Mouse (Mus musculus) hindbrain, embryonic 16.5 days (tissue): Measurements from ENCODE around the gene Eya2. TPM values are rescaled to one million over a fixed set of nuclear protein-coding genes. Genes with fewer than 3 reads are reported as not detected.

ENCODE experiments used
- ATAC-seq: fragments of 200-750 bp; cut with Nextera tagmentation; 2 replicates; pipeline ENCODE4 v1.8.0; 2017; ENCODE audit warnings: moderate TSS enrichment, moderate library complexity
- H3K27ac ChIP-seq: fragments of 300-500 bp; sonication (generic); 2 replicates; pipeline ENCODE4 v1.5.1; 2014; ENCODE audit warnings: low read depth, mild to moderate bottlenecking, control low read depth, low read length, moderate library complexity
- H3K27me3 ChIP-seq: fragments of 300-500 bp; sonication (generic); replicated peaks from 2 replicates; pipeline ENCODE4 v1.6.1; 2014; ENCODE audit warnings: low read length; ENCODE audit not compliant: control insufficient read depth, insufficient read depth
- H3K36me3 ChIP-seq: fragments of 300-500 bp; sonication (generic); 2 replicates; pipeline ENCODE4 v1.6.1; 2014; ENCODE audit warnings: mild to moderate bottlenecking, low read length, moderate library complexity, mixed read lengths; ENCODE audit not compliant: control insufficient read depth, insufficient read depth
- H3K4me1 ChIP-seq: fragments of 300-500 bp; sonication (generic); 2 replicates; pipeline ENCODE4 v1.6.1; 2014; ENCODE audit warnings: low read depth, low read length; ENCODE audit not compliant: control insufficient read depth, insufficient read depth
- H3K4me2 ChIP-seq: fragments of 300-500 bp; sonication (generic); 2 replicates; pipeline ENCODE4 v1.6.1; 2014; ENCODE audit warnings: mild to moderate bottlenecking, low read length, control low read depth, moderate library complexity
- H3K4me3 ChIP-seq: fragments of 300-500 bp; sonication (generic); 2 replicates; pipeline ENCODE4 v1.5.1; 2014; ENCODE audit warnings: mild to moderate bottlenecking, low read length, control low read depth, moderate library complexity
- H3K9ac ChIP-seq: fragments of 300-500 bp; sonication (generic); 2 replicates; pipeline ENCODE4 v1.6.1; 2014; ENCODE audit warnings: low read depth, mild to moderate bottlenecking, control low read depth, low read length, moderate library complexity
- H3K9me3 ChIP-seq: fragments of 300-500 bp; sonication (generic); 2 replicates; pipeline ENCODE4 v1.6.1; 2014; ENCODE audit warnings: mild to moderate bottlenecking, low read length, moderate library complexity; ENCODE audit not compliant: control insufficient read depth
- WGBS: fragments of 180-500 bp; shearing (Covaris S2); extraction: QIAGEN DNeasy Blood & Tissue Kit; methylation state at CpG from one replicate; pipeline ENCODE4 v1.1.7; 2014; 5-methylcytosine and 5-hydroxymethylcytosine counted together
- polyA plus RNA-seq: library from polyadenylated mRNA; unstranded; fragments of >200 nt; fragmentation: Nextera tagmentation; extraction: Ambion mirVana; gene quantifications from 2 replicates; pipeline ENCODE4 v1.2.1, GENCODE M21; 2015

Gene Eya2
- polyA plus RNA-seq, 1 experiment from 2014 or later: 8.1 TPM

GRCm38 (mm10) chr2:165627974-165628373, 33.1 kb downstream of the Eya2 start:
- H3K36me3 ChIP-seq: no peaks in the 10 kb centered on the region
- WGBS: 69% methylated on average over 6 of the region's 6 CpGs

DNA sequence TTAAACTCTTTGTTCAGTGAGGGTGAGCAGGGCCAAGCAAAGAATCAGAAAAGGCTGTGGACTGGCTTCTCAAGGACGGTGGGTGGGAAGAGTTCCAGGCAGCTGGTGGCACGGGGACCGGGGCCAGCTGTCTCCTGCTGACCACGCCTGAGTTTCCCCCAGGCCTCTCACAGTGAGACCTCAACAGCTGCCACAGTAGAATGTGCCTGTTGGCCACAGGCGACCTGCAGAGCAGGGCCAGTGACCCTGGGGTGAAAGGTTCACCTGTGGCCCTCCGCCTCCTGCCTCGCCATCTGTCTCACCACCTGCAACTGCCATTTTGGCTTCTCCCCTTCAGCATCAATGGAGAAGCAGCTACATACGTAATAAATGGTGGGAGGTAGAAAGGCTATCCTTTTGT, 35.1 kb downstream of the Eya2 start:
- no peaks in the 10 kb centered on the region for H3K36me3 ChIP-seq
- H3K4me2 ChIP-seq: no peak overlapping the region
- 38% methylated on average over 8 of the region's 8 CpGs for WGBS
- ATAC-seq: no peak
- H3K4me1 ChIP-seq: no peaks in the 10 kb centered on the region; the same call in 1 of the 2 replicates
- H3K4me3 ChIP-seq: no peak overlapping the region
- no peak overlapping the region for H3K9ac ChIP-seq
- no peak overlapping the region for H3K27ac ChIP-seq
- no peaks in the 10 kb centered on the region for H3K27me3 ChIP-seq
- H3K9me3 ChIP-seq: no peaks in the 10 kb centered on the region

More at GRCm38 (mm10) chr2:165627974-165628373, 33.1 kb downstream of the Eya2 start:
- no peak overlapping the region for H3K9ac ChIP-seq
- no peak overlapping the region for H3K27ac ChIP-seq
- ATAC-seq: no peak
- no peak overlapping the region for H3K4me3 ChIP-seq
- no peaks in the 10 kb centered on the region; the same call in 1 of the 2 replicates for H3K4me1 ChIP-seq
- no peak overlapping the region for H3K4me2 ChIP-seq
- no peaks in the 10 kb centered on the region for H3K27me3 ChIP-seq
- H3K9me3 ChIP-seq: no peaks in the 10 kb centered on the region

GRCm38 (mm10) chr2:165633011-165633785, 38.4 kb downstream of the Eya2 start:
- no peaks in the 10 kb centered on the region for H3K36me3 ChIP-seq
- H3K27ac ChIP-seq: no peak overlapping the region
- no peak overlapping the region for H3K4me2 ChIP-seq
- WGBS: 78% methylated on average over 11 of the region's 11 CpGs
- no peak for ATAC-seq
- H3K9me3 ChIP-seq: no peaks in the 10 kb centered on the region
- no peak overlapping the region for H3K4me3 ChIP-seq
- H3K9ac ChIP-seq: no peak overlapping the region
- no peaks in the 10 kb centered on the region; the same call in 1 of the 2 replicates for H3K4me1 ChIP-seq
- no peaks in the 10 kb centered on the region for H3K27me3 ChIP-seq

DNA sequence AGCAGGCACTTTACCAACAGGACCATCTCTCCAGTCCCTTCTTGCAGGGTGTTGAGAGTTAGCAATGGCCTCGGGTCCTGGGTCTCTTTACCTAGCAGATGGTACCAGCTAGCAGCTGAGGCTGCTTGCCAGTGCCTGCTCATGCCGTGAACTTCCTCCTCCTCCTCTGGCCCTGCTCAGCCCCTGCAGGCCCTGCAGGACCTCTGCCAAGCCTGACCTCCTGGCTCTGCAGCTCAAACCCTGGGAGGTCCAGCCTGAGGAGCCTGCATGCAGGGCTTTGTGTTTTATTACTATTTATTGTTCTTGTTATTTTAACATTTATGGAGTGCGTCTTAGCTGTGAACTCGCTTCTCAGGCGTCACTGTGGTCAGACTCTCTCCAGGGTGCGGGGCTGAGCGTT, 39.6 kb downstream of the Eya2 start:
- no peak overlapping the region for H3K9ac ChIP-seq
- 49% methylated on average over 7 of the region's 7 CpGs for WGBS
- no peaks in the 10 kb centered on the region for H3K27me3 ChIP-seq
- no peaks in the 10 kb centered on the region; the same call in 1 of the 2 replicates for H3K4me1 ChIP-seq
- H3K27ac ChIP-seq: peak overlapping the region; percentile 24; the same call in 1 of the 2 replicates
- ATAC-seq: 0 out of 2 replicates have a peak, but pooled peaks have one; percentile 42
- no peak overlapping the region for H3K4me3 ChIP-seq
- no peaks in the 10 kb centered on the region for H3K9me3 ChIP-seq
- H3K36me3 ChIP-seq: no peaks in the 10 kb centered on the region
- H3K4me2 ChIP-seq: no peak overlapping the region

- 73% methylated on average over 11 of the region's 11 CpGs for WGBS
- no peaks in the 10 kb centered on the region for H3K27me3 ChIP-seq
- no peak overlapping the region for H3K9ac ChIP-seq
- no peak overlapping the region for H3K4me3 ChIP-seq
- H3K4me1 ChIP-seq: peaks cover 3% of the 10 kb centered on the region; the same call in 1 of the 2 replicates
- H3K36me3 ChIP-seq: no peaks in the 10 kb centered on the region
- no peak overlapping the region for H3K27ac ChIP-seq
- no peak for ATAC-seq
- H3K4me2 ChIP-seq: no peak overlapping the region
- no peaks in the 10 kb centered on the region for H3K9me3 ChIP-seq
These were observed 44.4 kb downstream of the Eya2 start for GRCm38 (mm10) chr2:165639075-165639755.

DNA sequence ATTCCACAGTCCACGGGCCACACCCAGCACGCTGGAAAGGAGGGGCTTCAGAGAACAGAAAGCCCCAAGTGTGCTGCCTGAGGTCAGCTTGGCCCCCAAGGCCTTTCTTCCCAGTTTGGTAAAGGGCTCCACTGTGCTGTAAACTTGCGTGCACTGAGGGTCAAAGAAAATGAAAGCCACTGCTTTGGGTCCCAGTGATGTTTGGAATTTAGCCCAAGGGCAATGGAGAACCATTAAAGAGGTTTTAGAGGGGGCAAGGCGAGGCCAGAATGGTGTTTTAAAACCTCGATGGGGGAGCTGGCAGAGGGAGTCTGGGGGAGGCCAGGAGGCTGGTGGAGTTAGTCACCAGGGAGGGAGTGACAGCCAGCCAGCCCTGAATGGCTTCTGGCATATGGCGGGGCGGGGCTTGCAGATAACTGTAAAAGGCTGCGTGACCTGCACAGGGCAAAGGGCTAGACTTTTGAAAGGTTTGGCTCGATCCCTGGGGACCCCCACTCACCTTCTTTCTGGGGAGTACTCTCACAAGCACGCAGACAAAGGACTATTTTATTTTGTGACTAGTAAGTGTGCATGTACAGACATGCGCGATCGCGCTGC, 47.2 kb downstream of the Eya2 start:
- peak overlapping the region; percentile 12 for H3K4me2 ChIP-seq
- no peaks in the 10 kb centered on the region for H3K27me3 ChIP-seq
- H3K9me3 ChIP-seq: no peaks in the 10 kb centered on the region
- H3K4me1 ChIP-seq: peaks cover 3% of the 10 kb centered on the region; the same call in 1 of the 2 replicates
- H3K36me3 ChIP-seq: no peaks in the 10 kb centered on the region
- no peak; the same call in 1 of the 2 replicates for ATAC-seq
- WGBS: 53% methylated on average over 14 of the region's 14 CpGs
- H3K9ac ChIP-seq: no peak overlapping the region; the same call in 1 of the 2 replicates
- H3K27ac ChIP-seq: no peak overlapping the region
- H3K4me3 ChIP-seq: no peak overlapping the region

DNA sequence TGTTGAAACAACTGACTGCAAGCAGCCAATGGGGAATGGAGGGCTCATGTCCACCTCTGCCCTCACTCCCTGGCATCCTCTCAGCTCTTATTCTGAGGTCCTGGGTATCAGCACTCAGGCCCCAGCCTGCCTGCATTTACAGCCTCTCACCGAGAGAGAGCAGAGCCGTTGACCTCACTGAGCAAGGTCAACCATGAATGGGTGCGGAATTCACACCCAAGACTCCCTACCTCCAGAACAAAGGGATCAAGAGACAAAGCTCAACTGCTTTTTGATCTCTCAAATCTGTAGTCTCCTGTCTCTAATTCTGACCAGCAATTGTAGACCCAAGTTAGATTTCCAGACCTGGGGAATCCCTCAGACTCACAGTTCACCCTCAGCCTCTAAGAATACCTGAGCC, 48.8 kb downstream of the Eya2 start:
- no peak overlapping the region for H3K27ac ChIP-seq
- WGBS: 69% methylated on average over 3 of the region's 3 CpGs
- ATAC-seq: no peak
- H3K4me3 ChIP-seq: no peak overlapping the region
- H3K27me3 ChIP-seq: no peaks in the 10 kb centered on the region
- no peaks in the 10 kb centered on the region for H3K36me3 ChIP-seq
- H3K9me3 ChIP-seq: no peaks in the 10 kb centered on the region
- H3K9ac ChIP-seq: no peak overlapping the region
- H3K4me2 ChIP-seq: no peak overlapping the region
- H3K4me1 ChIP-seq: peaks cover 3% of the 10 kb centered on the region; the same call in 1 of the 2 replicates

- 78% methylated on average over 9 of the region's 9 CpGs for WGBS
- H3K4me3 ChIP-seq: no peak overlapping the region
- no peak for ATAC-seq
These were observed 49.2 kb downstream of the Eya2 start for GRCm38 (mm10) chr2:165644057-165644456.

DNA sequence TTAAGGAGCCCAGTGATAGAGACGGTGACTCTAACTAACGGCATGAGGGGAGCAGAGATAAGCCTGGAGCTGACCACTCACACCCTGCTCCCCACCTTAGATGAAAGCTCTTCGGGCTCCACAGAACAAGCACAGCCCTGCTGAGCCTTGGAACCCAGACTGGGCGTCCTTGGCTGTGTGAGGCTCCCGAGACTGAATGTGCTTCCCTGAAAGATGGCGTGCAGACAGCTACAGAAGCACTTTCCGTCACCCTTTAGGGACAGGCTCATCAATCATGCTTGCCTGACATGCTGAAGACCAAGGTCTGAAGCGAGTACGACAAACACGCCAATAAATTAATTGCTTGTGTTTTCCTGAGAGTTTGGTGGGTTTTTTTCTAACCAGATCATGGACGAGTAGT, 56.2 kb downstream of the Eya2 start:
- no peaks in the 10 kb centered on the region for H3K36me3 ChIP-seq
- no peak overlapping the region for H3K4me3 ChIP-seq
- no peak overlapping the region for H3K4me2 ChIP-seq
- 0 out of 2 replicates have a peak overlapping the region, but pooled peaks have one; percentile 29 for H3K27ac ChIP-seq
- no peaks in the 10 kb centered on the region for H3K27me3 ChIP-seq
- H3K9me3 ChIP-seq: no peaks in the 10 kb centered on the region
- no peak for ATAC-seq
- WGBS: 49% methylated on average over 11 of the region's 11 CpGs
- H3K4me1 ChIP-seq: peaks cover 11% of the 10 kb centered on the region
- peak overlapping the region; percentile 13; the same call in 1 of the 2 replicates for H3K9ac ChIP-seq

More at GRCm38 (mm10) chr2:165644057-165644456, 49.2 kb downstream of the Eya2 start:
- no peak overlapping the region for H3K9ac ChIP-seq
- H3K4me2 ChIP-seq: no peak overlapping the region
- H3K27ac ChIP-seq: no peak overlapping the region
- H3K36me3 ChIP-seq: no peaks in the 10 kb centered on the region
- H3K27me3 ChIP-seq: no peaks in the 10 kb centered on the region
- H3K4me1 ChIP-seq: peaks cover 3% of the 10 kb centered on the region; the same call in 1 of the 2 replicates
- no peaks in the 10 kb centered on the region for H3K9me3 ChIP-seq
